Mouse (Mus musculus) frontal cortex, adult 2 months (tissue): ENCODE data around the gene Polr1a. TPM values are rescaled to one million over a fixed set of nuclear protein-coding genes. Genes with fewer than 3 reads are reported as not detected.

Source experiments
- DNase-seq, 2 experiments: peaks; one replicate each; pipeline ENCODE4 v3.0.0; 2022; ENCODE audit warnings: low spot score in 1 of 2; ENCODE audit errors: extremely low spot score in 1 of 2
- polyA plus RNA-seq: library from polyadenylated mRNA; depleted of rRNA; stranded (reverse); fragments of >200 nt; gene quantifications from 2 replicates; pipeline ENCODE4 v1.2.3, GENCODE M21; 2012; rRNA removed

The Polr1a gene
- polyA plus RNA-seq, 1 experiment: 18.0 TPM

DNA sequence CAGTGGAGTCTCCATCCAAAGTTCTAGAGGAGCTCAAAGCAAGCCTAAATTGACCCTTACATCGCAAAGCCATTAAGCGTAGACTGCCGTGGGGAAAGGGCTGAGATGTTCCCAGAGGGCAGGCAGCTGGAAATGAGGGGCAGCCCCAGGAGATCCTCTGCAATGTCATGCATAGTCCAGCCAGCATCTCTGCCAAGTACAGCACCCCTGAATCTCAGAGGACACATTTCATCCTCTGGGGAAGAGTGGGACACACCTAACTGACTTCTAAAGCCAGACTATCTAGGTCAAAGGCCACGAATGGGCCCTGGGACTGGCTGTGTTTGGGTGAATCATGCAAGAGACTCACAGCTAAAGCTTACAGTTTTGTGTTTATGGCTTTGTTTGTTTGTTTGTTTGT lies 85.2 kb downstream of the Polr1a start:
- no peak for DNase-seq

DNA sequence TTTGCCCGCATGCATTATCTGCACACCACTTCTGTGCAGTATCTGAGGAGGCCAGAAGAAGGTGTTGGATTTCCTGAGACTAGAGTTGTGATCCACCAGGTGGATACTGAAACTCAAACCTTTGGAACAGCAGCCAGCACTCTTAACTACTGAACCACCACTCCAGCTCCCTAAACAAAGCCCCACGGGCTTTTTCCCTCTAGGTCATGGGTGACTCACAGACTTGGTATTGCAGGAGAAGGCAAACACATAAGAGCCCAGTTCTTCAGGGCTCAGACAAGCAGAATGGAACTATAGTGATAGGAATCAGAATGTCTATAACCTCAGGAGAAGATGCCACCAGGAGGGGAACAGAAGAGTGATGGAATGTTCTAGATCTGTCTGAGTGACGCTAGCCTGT lies 86.2 kb downstream of the Polr1a start:
- no peak for DNase-seq

DNA sequence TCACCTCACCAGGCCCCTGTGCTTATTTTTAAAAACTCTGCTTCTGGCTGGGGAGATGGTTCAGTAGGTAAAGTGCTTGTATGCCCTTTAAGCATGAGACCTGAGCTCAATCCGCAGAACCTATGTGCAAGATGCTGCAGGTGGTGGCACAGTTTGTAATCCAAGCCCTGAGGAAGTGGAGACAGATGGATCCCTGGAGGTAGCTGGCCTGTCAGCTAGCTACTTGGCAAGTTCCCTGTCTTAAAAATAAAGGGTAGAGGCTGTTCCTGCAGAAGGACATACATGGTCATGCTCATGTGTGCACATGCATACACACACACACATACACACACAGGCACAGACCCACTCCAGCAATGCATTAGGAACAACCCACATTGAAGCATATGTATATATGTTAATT lies 88.4 kb downstream of the Polr1a start:
- no peak for DNase-seq

DNA sequence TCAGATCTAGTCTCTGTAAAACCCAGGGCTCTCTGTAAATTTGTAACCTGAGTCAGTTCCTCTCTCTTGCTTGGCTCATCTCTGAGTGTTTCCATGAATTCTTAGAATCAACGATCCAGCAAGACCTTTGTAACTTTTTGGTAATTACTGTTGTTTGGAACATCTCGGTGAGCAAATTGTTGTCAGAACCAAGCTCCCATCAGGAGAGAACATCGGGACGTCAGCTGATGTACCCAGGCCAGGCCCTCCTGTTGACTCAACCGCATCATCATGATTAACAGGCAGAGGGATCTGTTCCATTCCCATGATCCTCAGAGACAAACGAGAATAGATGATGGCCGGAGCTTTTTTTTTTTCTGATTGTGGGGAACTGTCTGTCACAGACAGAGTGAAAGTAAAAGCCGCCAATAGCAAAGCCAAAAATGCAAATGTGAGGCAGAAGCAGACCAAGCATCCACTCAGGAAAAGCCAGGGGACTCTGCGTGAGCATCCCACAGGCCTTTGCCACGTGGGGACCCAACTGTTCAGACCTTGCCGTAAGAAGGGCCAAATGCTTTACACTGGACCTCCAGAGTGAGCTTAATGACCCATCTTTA lies 91.2 kb downstream of the Polr1a start:
- DNase-seq: no peak

DNA sequence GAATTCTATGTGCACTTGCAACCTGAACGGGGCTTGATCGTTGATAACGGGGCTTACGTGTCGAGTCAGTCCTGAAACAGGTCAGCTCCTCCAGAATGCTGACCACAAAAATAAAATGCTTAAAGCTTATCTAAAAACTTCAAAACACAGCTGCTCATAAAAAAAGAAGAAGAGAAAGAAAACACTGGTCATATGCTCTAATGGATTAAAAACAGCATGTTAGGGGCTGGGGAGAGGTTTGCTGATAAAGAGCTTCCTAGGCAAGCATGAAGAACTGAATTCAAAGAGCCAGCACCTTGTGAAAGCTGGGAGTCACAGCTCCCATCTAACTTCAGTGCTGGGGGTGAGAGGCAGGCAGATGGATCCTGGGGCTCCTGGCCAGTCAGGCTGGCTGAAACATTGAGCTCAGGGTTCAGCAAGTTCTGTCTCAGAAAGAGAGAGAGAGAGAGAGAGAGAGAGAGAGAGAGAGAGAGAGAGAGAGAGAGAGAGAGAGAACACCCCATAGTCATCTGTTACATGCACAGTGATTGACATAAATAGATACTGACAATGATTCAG lies 92.4 kb downstream of the Polr1a start:
- DNase-seq: no peak

DNA sequence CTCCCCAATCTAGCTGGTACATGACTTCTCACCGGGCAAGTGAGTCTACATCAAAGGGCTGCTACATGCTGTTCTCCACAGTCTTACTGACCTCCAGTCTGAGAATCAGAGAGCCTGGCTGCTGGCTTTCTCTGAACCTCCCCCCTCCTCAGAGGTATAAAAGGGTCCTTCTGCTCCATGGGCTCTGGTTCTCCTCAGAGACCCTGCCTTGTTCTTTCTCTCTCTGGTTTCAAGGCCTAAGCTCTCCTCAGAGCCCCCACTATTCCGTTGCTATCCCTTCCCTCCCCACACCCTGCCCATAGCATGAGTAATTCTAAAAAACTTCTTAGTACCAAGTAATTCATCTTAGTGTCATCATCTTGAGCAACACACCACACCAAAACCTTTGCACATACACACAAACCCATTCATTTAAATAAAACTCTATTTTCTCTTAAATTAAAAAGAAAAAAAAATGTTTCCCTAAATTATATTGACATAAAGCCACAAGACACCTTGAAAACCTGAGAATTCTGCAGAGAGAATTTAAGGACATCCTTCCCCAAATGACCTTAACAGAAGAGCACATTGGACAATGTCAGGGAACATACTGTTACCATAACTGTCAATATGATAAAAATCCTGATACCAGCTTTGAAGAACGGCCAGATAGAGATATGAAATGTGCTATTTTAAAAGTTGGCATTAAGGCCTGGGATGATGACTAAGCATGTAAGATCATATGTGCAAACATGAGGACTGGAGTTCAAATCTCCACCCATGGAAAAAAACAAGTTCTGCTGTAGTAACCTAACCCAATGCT lies 98.8 kb downstream of the Polr1a start:
- no peak for DNase-seq

DNA sequence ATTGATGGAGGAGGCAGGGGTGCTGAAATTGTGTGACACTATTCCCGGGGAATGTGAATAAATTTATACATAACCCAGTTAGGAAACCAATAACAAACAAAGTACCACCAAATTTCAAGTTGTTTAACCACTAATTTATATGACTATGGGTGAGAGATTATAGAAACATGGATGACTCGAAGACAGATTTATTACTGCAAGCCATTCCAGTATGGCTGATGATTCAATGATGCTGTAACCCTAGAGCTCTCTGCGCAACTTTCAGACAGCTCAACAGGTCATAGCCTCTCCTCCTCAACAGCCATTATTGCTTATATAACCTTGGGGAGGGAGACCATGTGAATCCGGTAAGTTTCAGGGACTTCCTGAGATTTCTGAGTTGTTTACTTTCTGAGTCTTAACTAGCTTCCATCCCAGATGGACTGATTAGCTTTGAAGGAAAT lies 99.4 kb downstream of the Polr1a start:
- DNase-seq: no peak

DNA sequence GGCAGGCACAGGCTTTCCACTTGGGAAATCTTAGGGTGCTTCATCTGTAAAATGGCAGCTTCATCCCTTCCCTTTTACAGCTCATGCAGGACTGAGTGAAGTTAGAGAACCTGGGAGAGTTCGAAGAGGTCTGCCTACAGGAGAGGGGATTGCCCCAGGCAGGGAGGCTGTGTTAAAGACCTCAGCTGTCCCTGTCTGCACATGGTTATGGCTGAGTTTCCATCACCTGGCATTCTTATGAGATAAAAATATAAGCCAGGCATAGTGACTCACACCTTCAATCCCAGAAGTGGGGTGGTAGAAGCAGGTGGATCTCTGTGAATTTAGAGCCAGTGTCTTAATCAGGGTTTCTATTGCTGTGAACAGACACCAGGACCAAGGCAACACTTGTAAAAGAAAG lies 100.6 kb downstream of the Polr1a start:
- DNase-seq: no peak

DNA sequence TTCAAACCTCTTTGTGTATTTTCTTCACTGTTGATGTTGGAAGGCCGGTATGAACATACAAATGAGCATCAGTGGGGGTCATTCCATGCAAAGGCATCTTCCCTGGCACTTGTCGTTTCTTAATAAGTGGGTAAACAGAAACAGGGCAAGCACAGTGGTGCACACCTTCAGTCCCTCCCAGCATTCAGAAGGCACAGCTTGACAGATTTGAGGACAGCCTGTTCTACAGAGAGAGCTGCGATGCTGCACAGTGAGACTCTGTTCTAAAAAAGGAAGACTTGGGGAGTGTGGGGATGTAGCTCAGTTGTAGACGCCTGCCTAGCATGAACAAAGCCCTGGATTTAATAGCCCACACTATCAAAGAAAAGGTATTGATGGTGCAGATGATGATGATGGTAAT lies 105.2 kb downstream of the Polr1a start:
- peak in 1 of 2 experiments; percentile 38 for DNase-seq

DNA sequence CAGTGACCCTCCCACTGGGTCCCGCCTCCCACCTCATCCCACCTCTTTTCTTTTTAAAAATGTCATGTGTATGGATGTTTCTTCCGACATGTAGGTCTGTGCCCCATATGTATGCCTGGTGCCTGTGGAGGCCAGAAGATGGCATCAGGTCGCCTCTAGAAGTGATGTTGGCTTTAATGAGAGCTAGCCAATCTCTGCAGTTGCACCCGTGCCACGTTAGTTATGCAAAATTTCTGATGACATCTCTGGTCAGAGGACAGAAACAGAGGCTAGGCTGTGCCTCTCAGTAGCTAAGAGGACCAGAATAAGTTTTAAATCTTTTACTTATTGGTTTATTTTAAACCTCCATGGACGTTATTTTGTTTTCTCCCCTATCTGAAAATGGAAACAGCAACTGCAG lies 109.2 kb downstream of the Polr1a start:
- no peak for DNase-seq

DNA sequence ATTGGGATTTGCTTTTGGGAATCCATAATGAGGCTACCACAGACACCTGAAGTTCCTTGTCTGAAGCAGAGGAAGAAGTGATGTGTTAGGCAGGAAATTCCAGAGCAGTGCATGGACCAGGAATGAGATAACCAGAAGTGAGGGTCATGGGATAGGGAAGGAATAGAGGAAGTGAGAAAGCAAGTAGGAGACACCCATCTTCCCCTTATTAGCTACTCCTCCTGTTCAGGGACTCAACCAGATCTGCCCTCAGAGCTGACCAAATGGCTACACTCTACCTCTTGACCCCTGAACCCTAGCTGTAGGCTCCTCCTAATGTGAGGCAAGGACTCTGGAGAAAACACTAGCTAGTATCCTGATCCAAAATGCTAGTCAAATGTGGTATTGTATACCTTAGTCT lies 116.6 kb downstream of the Polr1a start:
- no peak for DNase-seq

DNA sequence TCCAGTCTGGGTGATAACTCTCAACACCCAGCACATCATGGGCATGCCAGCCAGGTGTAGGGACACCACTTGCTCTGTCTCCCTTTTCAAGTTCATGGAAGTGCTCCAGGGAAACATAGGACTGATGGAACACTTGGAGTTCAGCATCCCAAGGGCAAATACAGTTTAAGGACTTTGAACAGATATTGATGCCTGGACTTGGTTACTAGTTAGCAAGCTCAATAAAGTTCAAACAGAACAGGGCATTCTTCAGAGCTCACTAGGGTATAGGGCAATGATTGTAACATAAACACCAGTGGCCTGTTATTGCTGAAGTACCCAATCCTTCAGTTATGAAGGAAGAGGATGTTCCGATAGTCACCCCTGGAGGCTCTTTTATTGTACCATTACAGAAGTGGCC lies 119.2 kb downstream of the Polr1a start:
- no peak for DNase-seq

DNA sequence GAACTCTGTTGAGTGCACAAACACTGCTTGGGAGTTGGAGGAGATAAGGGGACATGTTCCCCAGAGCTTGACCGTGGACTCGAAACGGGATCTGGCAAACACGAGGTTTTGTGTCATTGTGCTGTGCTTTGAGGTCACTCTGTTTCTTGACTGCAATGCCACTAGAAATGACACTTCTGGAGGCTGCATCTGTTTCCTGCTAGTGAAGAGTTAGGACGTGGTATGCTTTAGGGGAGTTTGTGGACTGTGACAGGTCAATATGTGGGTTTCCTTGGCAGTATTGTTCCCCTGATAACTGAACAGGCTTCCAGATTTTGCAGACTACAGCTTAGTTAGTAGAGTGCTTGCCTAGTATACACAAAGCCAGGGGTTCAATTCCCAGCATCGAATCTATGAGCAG lies 120.8 kb downstream of the Polr1a start:
- no peak for DNase-seq

Other genes with a start within 250 kb of the Polr1a start
- gene Reep1, start 201.5 kb upstream of the Polr1a start, polyA plus RNA-seq: 72.4 and 82.5 TPM in 2 replicates
- 16.6 and 18.4 TPM in 2 replicates for gene Mrpl35, start 82.1 kb upstream of the Polr1a start, polyA plus RNA-seq
- gene Immt, start 77.7 kb upstream of the Polr1a start, polyA plus RNA-seq: 85.1 and 92.1 TPM in 2 replicates
- 52.4 and 54.8 TPM in 2 replicates for gene Ptcd3, start 303 bp upstream of the Polr1a start, polyA plus RNA-seq
- gene St3gal5, start 188.5 kb downstream of the Polr1a start, polyA plus RNA-seq: 120 and 124 TPM in 2 replicates